Mouse (Mus musculus) brain, embryonic 18.5 days (tissue): ENCODE measurements around the gene Art1.

ENCODE experiments used
- DNase-seq: peaks from one replicate; pipeline ENCODE4 v3.0.0-alpha.2; 2012; ENCODE audit warnings: low read depth, low spot score

Gene Art1

DNA sequence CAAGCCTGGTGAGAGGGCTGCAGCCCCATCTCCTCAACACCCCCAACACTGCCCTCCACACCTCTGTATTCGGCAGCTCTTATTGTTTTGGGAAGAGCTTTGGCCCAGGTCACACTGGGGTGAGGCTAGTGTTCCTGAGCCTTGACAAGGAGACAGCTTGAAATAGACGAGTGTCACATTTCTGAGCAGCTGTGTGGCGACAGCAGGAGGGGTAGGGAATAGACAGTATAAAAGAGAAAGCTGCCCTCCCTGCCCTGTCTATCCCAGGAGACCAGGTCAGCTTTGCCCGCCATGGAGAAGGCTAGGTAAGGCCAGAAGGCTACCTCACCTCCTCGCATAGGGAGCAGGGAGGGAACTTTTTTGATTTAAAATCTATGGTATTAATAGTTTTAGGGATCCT, at the start of gene Art1:
Gene Art1 (plus strand): TSS at position 257 of the 400 bp plus-strand sequence.
- DNase-seq, result no peak

DNA sequence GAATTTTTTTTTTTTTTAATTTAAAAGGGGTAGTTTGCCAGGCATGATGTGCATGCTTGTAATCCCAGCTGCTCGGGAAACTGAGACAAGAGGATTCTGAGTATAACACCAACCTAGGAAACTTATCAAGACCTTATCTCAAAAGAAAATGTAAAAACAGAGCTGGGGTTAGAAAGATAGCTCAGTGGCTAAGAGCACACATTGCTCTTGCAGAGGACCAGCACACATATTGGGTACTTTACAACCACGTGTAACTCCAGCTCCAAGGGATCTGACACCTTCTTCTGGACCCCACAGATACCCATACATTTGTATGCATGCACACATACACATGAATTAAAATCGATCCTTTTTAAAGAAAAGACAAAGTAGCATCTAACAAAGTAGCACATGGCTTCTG, 40.2 kb upstream of the Art1 start:
- DNase-seq, result no peak

DNA sequence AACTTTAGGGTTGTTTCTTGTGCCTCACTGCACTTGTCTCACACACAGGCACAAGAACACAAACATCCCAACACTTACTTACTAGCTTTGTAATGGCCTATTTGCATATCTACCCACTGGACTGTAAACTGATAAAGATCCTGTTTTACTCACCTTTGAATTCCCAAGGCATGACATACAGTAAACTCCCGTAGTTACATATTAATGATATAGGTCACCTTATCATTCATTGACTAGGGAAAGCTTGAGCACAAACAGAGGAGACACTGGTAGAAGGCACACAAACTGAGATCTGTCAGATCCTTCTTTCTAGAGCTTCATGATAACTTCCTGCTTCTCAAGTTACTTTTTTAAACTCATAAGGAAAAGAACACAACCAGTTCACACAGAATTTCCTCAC, 39.3 kb upstream of the Art1 start:
- no peak for DNase-seq

DNA sequence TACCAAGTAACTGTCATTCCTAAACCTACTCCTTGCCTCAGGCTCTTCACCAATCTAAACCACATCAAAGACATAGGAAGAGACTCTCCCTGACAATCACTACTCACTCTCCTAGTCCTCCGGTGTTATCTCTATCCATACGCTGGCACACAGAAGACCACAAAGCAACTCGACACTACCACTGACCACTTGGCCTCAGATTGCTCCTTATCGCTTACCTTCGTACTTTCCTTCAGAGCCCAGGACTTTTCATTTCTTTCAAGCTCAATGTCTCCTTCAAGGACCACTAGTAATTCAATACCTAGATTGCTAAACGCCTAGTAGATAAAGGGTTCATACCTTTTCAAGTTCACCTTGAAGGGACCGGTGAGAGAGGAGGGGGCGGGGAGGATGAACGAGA, 37.7 kb upstream of the Art1 start:
- DNase-seq, result no peak

DNA sequence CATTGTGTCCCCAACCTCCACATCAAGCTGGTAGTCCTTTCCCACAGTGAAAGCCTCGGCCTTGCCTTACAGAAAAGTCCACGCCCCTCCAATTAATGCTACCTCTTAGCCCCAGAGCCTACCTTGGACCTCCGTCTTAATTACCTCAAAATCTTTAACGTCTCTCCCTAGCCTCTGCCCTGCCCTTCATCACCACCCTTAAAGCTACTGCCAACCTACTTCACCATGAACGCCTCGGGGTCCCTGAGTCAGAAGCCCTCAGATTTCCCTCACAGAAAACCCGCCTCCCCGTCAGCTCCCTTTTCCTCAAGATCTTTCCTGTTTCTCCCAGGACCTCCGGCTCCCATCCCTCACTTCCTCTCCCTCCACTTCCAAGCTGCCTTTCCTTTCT, 36.9 kb upstream of the Art1 start:
- DNase-seq, result no peak

DNA sequence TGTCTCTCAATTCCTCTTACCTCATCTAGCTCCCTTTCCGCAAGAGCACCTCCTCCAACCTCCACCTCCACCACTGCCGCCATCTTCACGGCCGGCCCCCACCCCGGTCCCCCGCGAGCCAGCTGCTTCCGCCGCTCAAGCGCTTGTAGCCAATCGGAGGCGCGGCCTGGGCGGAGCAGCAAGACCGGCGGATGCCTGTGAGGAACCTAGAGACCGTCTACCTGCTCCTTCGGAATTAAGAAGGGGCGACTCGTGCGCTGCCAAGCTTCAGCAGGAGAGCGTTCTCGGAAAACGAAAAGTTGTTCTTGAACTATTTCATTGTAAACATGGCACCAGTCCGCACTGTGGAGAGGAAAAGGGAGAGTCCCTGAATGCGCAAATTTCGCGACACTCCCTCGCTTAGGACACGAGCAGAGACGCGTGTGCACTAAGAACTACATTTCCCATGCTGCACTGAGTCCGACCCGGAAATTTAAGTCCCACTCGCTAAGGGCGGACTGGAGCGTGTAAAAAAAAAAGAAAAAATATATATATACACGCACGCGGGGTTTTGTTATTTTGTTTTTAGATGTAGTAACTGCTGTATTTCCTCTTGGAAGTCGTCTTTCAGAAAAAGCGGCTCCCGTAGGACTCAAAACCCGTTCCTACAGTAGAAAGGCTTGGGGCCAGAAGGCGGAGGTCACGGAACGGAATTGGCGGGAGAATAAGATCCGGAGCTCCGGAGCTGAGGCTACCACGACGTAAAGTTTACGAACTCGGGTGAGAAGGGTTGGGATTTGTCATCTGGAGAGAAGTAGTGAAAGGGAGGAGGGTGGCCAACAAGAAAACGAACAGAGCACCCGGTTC, 36.3 kb upstream of the Art1 start, which contains the start of the genes Rnf121, Xndc1 and Xntrpc:
Gene Rnf121 (minus strand): TSS at position 424 of the 846 bp plus-strand sequence.
Gene Xndc1 (plus strand): TSS at position 466 of the 846 bp plus-strand sequence.
Gene Xntrpc (plus strand): TSS at position 668 of the 846 bp plus-strand sequence.
- DNase-seq, result peak; percentile 88

DNA sequence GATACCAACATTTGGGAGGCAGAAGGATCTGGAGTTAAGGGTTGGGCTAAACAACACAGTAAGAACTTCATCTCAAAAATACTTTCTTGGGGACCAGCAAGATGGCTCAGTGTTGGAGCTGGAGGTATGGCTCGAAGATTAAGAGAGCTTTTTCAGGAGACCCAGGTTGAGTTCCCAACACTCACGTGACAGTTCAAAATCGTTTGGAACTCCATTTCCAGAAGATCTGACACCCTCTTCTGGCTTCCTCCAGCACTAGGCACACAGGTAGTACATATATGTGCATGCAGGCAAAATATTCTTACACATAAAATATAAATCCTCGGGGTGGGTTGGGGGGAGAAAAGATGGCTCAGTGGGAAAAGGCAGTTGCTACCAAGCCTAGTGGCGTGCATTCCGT, 35.2 kb upstream of the Art1 start:
- DNase-seq, result no peak

DNA sequence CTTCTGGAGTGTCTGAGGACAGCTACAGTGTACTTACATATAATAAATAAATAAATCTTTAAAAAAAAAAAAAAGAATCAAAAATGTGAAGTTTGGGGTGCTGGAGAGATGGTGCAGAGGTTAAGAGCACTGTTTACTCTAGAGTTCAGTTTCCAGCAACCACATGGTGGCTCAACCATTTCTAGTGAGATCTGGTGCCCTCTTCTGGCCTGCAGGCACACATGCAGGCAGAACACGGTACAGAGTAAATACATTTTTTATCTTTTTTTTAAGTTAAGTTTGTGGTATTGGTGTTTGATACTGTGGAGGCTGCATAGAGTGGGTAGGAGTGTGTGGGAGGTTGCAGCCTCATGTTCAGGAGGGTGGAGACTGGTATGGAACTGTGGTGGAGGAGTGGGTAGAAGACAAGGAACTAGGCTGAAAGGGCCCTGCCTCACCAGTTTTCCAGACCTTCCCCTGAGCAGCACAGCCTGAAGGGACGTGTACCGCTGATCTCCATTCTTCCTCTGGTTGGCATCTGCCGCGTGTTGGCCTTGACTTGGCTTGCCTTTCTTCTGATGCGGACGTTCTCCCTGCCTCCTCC, 24.7 kb upstream of the Art1 start:
- DNase-seq, result no peak

DNA sequence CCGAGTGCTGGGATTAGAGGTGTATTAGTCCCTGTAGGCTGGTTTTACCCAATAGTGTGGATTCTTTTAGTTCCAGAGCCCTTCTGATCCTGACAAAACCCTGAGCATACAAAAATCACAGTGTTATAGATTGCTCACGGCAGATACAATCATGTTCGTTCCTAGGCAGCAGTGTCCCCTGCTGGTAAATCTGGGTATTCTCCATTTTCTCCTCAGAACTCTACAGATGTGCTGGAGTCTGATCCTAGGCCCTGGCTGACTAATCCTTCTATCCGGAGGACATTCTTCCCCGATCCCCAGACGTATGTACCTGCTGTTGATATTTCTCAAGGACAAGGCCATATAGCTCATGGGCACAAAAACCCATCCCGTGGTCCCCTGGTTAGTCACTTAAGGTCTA, 23.0 kb upstream of the Art1 start:
- no peak for DNase-seq

DNA sequence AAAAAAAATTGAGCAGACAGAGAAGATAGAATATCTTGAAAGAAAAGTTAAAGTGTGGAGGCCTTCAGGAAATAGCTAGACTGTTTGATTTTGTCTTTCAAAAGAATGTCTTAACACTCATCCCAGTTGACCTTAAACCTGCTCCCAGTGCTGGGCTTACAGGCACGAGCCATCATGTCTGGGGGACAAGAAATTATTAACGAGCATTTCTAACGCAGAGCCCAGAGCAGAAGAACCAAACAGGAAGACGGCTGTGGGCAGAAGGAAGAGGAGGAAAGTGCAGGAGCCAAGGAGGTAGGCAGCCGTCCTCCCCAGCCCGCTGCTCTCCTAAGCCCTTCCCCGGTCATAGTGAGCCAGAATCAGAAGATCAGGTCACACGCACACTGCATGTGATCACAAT, 21.2 kb upstream of the Art1 start:
- DNase-seq, result no peak

DNA sequence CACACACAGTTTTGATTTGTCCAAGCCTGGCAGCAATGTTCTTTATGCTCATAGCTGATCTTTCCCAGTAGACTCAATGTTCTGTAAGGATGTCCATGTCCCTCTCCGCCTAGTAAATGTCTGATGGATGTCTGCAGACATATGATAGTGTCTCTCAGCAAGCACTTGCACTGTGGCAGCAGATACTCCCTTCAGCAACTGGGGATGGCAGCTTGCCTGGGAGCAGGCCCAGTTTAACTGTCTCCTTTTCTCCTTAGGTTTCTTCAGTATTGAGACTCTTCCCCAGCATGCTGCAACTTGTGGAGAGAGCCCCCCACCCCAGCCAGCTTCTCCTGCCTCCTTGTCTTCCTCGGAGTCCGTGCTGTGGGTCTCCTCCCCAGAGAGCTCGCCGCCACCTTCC, 19.8 kb upstream of the Art1 start:
- DNase-seq, result no peak

DNA sequence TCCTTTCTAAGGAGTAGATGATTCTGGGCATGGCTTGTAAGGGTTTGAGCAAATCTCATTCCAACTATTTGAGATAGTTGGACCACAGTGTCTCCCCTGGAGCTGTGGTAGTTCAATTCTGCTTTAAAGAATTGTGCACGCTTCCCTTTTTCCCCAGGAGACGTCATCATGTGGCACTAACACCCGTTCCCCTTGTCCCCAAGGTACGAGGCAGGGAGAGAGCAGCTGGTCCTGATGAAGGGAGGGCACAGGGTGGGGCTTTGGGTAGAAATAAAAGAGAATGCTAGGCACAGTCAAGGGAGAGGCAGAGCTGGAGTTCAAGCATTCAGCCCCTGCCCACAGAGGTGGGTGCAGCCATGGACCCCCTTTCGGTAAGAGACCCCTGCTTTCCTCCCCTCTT, 18.7 kb upstream of the Art1 start, which contains the start of gene Trpc2:
Gene Trpc2 (plus strand): TSS at position 301 of the 400 bp plus-strand sequence.
- DNase-seq, result no peak

DNA sequence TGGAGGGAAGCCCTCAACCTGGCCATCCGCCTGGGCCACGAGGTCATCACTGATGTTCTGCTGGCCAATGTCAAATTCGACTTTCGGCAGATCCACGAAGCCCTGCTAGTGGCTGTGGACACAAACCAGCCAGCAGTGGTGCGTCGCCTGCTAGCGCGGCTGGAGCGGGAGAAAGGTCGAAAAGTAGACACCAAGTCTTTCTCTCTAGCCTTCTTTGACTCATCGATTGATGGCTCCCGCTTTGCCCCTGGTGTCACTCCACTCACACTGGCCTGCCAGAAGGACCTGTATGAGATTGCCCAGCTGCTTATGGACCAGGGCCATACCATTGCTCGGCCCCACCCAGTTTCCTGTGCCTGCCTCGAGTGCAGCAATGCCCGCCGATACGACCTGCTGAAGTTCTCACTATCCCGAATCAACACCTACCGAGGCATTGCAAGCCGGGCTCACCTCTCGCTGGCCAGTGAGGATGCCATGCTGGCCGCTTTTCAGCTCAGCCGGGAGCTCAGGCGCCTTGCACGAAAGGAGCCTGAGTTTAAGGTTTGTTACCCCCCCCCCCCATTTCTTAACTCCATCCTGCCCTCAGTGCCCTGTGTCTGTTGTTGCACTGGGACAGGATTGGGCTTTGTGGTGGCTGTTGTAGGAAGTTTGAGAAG, 17.4 kb upstream of the Art1 start:
- DNase-seq, result no peak

DNA sequence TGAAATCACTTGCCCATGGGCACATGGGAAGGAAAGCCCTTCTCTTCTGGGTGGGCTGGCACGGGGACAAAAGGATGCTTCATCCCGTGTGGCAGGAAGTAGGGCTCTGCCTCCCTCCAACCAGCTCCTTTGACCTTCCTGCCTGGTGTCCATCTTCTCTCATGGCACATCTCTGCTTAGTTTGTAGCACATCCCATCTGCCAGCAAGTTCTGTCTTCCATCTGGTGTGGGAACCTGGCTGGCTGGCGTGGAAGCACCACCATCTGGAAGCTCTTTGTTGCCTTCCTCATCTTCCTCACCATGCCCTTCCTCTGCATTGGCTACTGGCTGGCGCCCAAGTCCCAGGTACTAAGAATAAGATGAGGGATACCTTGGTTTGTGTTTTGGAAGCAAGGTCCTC, 14.2 kb upstream of the Art1 start:
- no peak for DNase-seq

DNA sequence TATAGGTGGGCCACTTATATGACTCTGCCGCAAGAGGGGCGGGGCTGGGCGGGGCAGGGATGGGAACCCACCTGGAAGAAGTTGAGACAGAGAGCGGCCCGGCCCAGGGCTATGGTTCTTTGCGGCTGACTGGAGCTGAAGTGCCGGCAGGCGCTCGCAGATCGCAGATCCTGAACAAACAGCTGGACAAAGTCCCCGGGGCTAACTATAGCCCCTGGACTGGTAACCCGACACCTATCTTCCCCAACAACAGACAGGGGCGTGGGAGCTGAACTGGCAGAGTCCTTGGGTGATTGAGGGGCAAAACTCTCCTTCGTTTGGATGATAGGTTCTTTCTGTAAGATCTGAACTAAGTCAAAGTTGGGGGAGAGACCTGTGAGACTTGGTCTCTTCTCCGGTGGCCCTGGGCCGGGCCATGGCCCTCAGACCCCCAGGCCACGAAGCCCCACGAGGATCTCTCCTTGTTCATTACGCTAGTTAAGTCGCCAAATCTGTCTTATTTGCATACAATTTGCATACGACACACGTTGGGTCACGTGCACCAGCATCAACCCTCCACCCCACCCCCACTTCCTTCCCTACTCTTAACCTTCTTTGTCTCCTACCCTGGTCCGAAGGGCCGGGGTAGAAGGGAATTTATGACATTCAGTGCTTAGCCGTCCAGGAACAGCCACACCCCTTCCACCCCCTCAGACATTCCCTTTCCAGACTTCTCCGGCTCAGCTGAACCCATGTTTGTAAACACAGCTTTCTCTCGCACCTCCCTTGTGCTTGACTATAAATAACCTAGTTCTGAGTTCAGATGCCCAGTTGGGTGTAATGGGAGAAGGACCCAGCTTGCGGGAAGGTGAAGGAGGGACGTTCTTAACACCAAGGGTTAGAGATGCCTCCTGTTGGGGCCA, 1.5 kb upstream of the Art1 start:
- no peak for DNase-seq

DNA sequence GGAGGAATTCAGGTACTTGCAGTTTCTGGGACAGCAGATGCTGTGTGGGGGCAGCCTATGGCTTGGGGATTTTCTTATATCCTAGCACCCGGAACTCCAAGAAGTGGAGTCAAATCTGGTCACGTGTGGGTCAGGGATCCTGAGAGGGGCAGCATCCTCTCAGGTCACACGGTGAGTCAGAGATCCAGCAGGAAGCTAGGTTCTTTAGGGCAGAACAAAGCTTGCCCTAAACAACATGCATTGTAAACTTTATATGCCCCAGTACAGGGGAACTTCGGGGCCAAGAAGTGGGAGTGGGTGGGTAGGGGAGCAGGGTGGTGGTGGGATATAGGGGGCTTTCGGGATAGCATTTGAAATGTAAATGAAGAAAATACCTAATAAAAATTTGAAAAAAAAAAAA, 675 bp upstream of the Art1 start:
- no peak for DNase-seq

DNA sequence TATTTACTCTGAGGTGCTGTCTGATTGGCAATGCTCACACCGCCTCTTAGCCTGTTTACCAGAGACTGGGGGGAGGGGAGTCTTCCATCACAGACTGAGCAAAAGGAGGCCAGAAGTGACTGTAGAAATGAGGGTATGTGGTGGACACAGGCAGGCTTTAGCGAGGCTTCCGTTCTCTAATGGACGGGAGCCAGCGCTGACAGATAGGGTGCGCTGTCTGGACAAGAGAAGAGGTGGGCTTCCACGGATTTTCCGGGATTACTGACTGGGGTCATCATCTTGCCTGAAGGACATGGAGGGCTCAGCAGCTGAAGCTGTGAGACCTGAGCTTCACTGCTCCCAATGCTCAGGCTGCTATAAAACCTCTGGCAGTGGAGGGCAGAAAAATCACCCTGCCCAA, 698 bp downstream of the Art1 start:
- DNase-seq, result no peak

DNA sequence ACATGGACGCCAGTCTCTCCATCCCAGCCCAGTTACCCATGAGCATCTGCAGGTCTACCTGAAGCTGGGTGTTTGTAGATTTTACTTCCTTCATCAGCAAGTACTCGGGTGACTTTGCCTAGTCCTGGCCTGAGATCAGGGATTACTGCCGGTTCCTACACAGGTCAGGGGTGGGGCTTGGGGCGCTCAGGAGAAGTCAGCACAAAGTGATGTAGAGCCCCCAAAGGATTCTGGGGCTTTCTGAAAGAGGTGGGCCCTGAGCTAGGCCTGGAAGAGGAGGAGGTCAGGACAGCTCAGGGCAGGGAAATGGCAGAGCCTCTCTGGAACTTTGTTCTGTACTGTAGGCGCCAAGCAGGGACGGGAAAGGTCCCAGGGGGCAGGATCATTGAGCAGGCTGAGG, 1.2 kb downstream of the Art1 start:
- no peak for DNase-seq

DNA sequence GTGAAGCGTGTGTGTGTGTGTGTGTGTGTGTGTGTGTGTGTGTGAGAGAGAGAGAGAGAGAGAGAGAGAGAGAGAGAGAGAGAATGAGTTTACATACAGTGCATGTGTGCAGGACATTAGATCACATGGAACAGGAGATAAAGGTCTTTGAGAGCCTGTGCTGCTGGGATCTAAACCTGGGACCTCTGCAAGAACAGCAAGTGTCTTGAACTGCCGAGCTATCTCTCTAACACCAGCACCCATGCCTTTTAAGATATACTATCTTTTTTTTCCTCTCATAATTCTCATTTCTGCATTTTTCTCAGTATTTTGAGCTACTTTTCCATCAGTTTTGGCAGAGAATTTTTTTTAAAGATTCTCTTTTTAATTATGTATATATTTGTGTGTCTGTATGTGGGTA, 2.0 kb downstream of the Art1 start:
- DNase-seq, result no peak

DNA sequence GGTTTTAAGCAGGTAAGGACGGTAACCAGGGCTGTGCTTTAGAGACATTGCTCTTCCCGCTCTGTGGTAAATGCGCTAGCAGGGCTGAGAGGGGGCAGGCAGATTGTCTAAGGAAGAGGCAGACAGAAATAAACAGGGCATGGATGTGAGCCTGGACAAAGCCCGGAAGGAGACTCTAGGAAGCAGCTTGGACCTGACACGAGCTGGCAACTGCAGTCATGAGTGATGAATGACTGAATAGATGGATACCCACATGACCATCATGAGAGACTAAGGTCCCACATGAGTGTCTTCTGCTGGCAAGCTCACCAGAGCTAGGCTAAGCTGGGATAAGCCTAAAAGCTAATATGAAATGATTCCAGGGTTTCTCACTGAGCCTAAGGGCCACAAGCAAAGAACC, 2.6 kb downstream of the Art1 start:
- no peak for DNase-seq

DNA sequence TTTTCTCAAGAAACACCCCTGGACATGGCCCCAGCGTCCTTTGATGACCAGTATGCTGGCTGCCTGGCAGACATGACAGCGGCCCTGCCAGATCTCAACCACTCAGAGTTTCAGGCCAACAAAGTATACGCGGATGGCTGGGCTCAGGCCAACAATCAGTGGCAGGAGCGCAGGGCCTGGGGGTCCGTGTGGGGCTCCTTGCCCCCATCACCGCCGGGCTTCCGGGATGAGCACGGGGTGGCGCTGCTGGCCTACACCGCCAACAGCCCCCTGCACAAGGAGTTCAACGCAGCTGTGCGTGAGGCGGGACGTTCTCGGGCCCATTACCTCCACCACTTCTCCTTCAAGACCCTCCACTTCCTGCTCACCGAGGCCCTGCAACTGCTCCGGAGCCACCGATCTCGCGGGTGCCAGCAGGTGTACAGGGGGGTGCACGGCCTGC, 5.2 kb downstream of the Art1 start:
- DNase-seq, result no peak

DNA sequence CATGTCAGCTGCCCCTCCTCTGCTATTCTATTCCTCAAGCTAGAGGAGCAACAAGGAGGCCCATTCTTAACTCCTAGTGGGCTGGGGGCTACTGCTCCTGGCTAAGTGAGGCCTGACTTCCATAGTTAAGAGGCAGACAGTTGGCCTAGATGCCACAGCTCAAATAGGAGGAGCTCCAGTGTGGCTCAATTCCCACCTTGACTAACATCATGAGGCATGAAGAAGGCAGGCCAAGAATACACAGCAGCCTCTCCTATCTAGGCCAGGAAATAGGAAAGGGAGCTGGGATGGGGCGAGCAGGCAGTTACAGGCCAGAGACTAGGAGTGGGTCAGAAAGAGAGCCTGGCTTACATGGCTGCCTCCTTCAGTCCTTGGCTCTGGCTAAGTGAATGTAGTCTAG, 6.7 kb downstream of the Art1 start:
- no peak for DNase-seq
